Mouse (Mus musculus): ENCODE results near the gene Ranbp3l. TPM values are rescaled to one million over a fixed set of nuclear protein-coding genes. Genes with fewer than 3 reads are reported as not detected.

Ranbp3l gene
- 245 TPM for polyA plus RNA-seq (2014; fragmentation: Illumina TruSeq; extraction: RNeasy Lipid Tissue Mini Kit (QIAGEN cat#74804); ENCODE audit: low read depth, low replicate concordance)

DNA sequence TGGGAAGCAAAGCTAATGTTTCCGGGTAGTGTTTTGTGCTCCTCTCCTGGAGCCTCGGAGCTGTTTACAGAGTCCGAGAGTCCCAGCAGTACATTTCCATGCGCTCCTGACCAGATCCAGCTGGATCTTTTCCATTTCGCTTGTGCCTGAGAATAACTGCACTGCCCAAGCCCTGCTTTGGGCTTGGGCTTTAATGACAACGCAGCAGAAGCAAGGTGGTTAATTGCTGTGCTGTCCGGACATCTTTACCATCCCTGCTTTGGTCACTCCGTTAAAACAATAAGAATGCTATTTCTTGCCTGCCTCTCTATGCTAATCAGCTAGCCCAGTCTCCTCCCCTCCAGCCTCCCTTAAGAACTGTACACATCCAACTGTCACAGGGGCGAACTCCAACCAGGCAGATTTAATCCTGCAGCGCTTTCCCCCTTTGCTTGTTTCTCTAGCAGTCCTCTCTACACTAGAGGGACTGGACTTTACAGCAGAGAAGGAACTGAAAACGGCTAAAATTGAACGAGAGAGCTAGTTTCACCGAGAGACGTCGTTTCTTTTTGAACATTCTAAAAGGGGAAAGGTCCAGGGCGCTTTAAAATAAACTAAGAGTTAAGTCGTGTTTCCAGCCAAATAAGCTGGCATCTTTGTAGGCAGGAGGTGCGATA lies at the start of gene Ranbp3l:
Ranbp3l (plus strand) TSS at position 377 of the 656 bp plus-strand sequence.

DNA sequence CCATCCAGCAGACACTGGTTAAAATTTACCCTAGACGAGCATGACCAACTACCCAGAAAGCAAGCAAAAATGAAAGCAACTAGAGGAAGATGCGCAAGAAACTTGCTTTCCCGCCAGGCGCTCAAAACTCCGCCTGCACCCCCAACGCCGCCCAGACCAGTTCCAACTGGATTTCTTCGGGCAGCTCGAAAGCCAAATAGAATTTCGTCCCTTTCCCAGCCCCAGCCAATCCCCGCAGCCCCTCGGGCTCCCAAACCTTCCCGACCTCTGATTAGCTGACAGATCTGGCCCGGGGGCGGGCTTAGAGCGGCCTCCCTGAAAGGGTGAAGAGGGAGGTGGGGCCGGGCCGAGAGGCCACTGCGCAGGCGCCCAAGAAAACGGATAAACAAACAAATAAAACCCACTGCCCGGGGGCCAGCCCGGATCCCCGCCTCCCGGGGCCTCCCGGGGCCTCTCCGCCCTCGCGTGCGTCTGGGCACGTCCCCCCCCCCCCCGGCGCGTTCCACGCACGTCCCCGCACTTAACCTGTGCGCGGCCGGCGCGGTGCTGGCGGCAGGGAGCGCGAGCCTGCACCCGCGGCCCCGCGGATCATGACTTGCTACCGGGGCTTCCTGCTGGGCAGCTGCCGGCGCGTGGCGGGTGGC lies 103.3 kb downstream of the Ranbp3l start, which contains the start of gene Nadk2:
Nadk2 (plus strand) TSS at position 349 of the 644 bp plus-strand sequence.

Other genes starting within 250 kb of the Ranbp3l start
- gene Nadk2, start 103.3 kb downstream of the Ranbp3l start, polyA plus RNA-seq (2014; fragmentation: Illumina TruSeq; extraction: RNeasy Lipid Tissue Mini Kit (QIAGEN cat#74804); ENCODE audit: low read depth, low replicate concordance), result 175 TPM
- 191 TPM for gene Lmbrd2, start 172.6 kb downstream of the Ranbp3l start, polyA plus RNA-seq (2014; fragmentation: Illumina TruSeq; extraction: RNeasy Lipid Tissue Mini Kit (QIAGEN cat#74804); ENCODE audit: low read depth, low replicate concordance)
- gene Skp2, start 187.5 kb downstream of the Ranbp3l start, polyA plus RNA-seq (2014; fragmentation: Illumina TruSeq; extraction: RNeasy Lipid Tissue Mini Kit (QIAGEN cat#74804); ENCODE audit: low read depth, low replicate concordance), result 3.2 TPM

Data from kidney, adult 10 weeks (tissue).